Mouse (Mus musculus): Measurements from ENCODE around the gene Cpvl. TPM values are rescaled to one million over a fixed set of nuclear protein-coding genes. Genes with fewer than 3 reads are reported as not detected.

Cpvl gene
- total and polyA plus RNA-seq, 3 experiments: not detected

DNA sequence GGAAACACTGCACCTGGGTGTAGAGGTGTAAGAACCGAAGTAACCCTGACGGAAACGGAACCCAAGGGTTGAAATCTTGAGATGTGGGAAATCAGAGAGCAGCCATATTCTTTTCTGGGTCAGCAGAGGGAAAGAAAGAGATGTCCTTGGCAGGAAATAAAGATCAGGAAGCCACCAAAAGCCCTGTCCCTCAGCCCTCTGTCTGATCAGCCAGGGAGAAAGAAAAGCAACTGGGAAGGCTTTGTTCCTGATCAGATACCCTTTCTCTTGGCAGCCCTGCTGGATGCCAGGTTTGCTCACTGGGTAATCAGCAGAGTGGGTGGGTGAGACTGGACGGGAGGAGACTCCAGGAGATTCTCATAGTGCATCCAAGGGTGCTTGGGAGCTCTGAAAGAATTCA is 27.1 kb downstream of the Cpvl start:
- H3K27ac ChIP-seq (ENCODE audit: control insufficient read depth, low read depth, low read length): no peak overlapping the region
- DNase-seq (ENCODE audit: low read depth, low spot score): no peak
- H3K4me1 ChIP-seq (ENCODE audit: control insufficient read depth in 1 of 2, insufficient read depth in 2 of 2, low read length in 2 of 2): no peaks in the 10 kb centered on the region
- no peaks in the 10 kb centered on the region for H3K9me3 ChIP-seq (replicated peaks; ENCODE audit: insufficient read depth, low read length)
- H3K9ac ChIP-seq (ENCODE audit: control insufficient read depth, low read depth, low read length, poor library complexity, severe bottlenecking): no peak overlapping the region
- no peak for TF ChIP-seq RAD21 (IDR thresholded peaks at IDR 0.05; ENCODE audit: low read depth, low read length)
- TF ChIP-seq MAX (IDR thresholded peaks at IDR 0.05; ENCODE audit: low read length): no peak
- TF ChIP-seq EP300 (IDR thresholded peaks at IDR 0.05; ENCODE audit: low read depth in 1 of 2, low read length in 2 of 2): no peak
- TF ChIP-seq NRF1 (IDR thresholded peaks at IDR 0.05; ENCODE audit: insufficient read depth, low read depth, low read length, poor library complexity, severe bottlenecking): no peak
- TF ChIP-seq ZC3H11A (IDR thresholded peaks at IDR 0.05; ENCODE audit: low read depth, low read length): no peak
- no peak for TF ChIP-seq GATA1 (IDR thresholded peaks at IDR 0.05; ENCODE audit: low read depth, low read length)
- no peak for TF ChIP-seq USF2 (IDR thresholded peaks at IDR 0.05; ENCODE audit: borderline replicate concordance in 1 of 2, insufficient read depth in 1 of 2, low read depth in 1 of 2, low read length in 2 of 2)
- no peak for TF ChIP-seq ZMIZ1 (IDR thresholded peaks at IDR 0.05; ENCODE audit: low read depth, low read length)
- no peak for TF ChIP-seq TAL1 (IDR thresholded peaks at IDR 0.05; ENCODE audit: low read length)
- no peak for TF ChIP-seq SMC3 (IDR thresholded peaks at IDR 0.05; ENCODE audit: low read depth, low read length)
- no peak overlapping the region for H3K4me3 ChIP-seq (ENCODE audit: control insufficient read depth in 1 of 2, insufficient read depth in 1 of 2, low read depth in 2 of 2, low read length in 2 of 2)
- H3K79me2 ChIP-seq (ENCODE audit: control insufficient read depth, insufficient read depth, low read length, poor library complexity): no peaks in the 10 kb centered on the region
- no peaks in the 10 kb centered on the region for H3K36me3 ChIP-seq (ENCODE audit: control insufficient read depth in 1 of 2, insufficient read depth in 2 of 2, low read length in 2 of 2)
- H3K27me3 ChIP-seq (ENCODE audit: control insufficient read depth in 1 of 2, insufficient read depth in 2 of 2, low read length in 2 of 2): no peaks in the 10 kb centered on the region

DNA sequence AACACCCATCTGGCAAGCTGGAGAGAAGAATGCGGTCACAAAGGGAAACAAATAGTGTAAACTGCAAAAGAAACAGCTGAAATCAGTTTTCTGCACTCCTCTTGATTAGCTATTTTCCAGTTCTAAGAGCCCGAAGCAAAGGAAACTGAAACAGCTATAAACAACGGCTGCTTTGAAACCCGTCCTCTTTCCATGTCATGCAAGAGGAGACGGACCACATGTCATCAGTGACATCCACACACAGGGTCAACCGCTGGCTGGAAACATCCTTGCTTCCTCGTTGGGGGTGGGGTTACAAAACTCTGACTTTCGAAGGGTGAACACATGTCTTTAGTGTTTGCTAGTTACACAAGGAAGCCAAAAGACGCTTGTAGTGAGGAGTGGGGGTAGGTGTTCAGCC is 27.6 kb downstream of the Cpvl start:
- DNase-seq (ENCODE audit: low read depth, low spot score): no peak
- Histone ChIP-seq H3K27ac (ENCODE audit: control insufficient read depth, low read depth, low read length) (no peak overlapping the region), H3K4me3 (ENCODE audit: control insufficient read depth in 1 of 2, insufficient read depth in 1 of 2, low read depth in 2 of 2, low read length in 2 of 2) (no peak overlapping the region), H3K9me3 (replicated peaks; ENCODE audit: insufficient read depth, low read length) (no peaks in the 10 kb centered on the region), H3K4me1 (ENCODE audit: control insufficient read depth in 1 of 2, insufficient read depth in 2 of 2, low read length in 2 of 2) (no peaks in the 10 kb centered on the region), H3K9ac (ENCODE audit: control insufficient read depth, low read depth, low read length, poor library complexity, severe bottlenecking) (no peak overlapping the region), H3K79me2 (ENCODE audit: control insufficient read depth, insufficient read depth, low read length, poor library complexity) (no peaks in the 10 kb centered on the region), H3K36me3 (ENCODE audit: control insufficient read depth in 1 of 2, insufficient read depth in 2 of 2, low read length in 2 of 2) (no peaks in the 10 kb centered on the region), H3K27me3 (ENCODE audit: control insufficient read depth in 1 of 2, insufficient read depth in 2 of 2, low read length in 2 of 2) (no peaks in the 10 kb centered on the region)
- TF ChIP-seq RAD21 (IDR thresholded peaks at IDR 0.05; ENCODE audit: low read depth, low read length): no peak
- TF ChIP-seq MAZ (IDR thresholded peaks at IDR 0.05; ENCODE audit: low read depth, low read length): no peak
- no peak for TF ChIP-seq ZMIZ1 (IDR thresholded peaks at IDR 0.05; ENCODE audit: low read depth, low read length)
- TF ChIP-seq ZNF384 (IDR thresholded peaks at IDR 0.05; ENCODE audit: low read depth, low read length): no peak
- no peak for TF ChIP-seq CHD1 (IDR thresholded peaks at IDR 0.05; ENCODE audit: low read depth, low read length)
- no peak for TF ChIP-seq GATA1 (IDR thresholded peaks at IDR 0.05; ENCODE audit: low read depth, low read length)

DNA sequence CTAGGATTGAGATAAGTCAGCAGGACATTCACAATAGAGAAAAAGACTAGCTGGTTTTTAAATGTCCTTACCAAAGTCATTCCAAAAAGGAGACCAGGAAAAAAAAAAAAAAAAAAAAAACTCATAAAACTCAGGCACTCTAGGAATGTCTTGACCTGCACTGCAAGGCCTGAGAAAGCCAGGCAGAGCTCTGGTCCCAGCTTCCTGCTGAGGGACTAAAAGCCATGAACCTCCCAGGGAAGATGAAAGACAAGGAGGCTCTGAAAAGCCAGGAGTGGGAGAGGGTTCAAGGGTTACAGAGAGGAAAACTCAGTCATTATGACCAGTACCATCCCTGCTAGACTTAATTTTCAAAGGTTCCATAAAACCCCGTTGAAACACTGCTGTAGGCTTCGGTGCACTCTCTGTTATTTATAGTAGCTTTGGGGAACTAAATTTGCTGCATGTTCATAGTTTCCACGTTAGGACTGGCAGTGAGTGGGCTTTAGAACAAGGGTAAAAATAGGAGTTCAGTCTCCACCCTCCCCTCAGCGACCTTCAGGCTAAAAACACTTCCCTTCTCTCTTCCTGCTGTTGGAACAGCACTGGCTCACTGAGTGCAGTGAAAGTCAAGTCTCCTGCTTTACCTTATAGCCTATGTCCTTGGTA is 30.0 kb downstream of the Cpvl start:
- Histone ChIP-seq H3K9ac (ENCODE audit: control insufficient read depth, low read depth, low read length, poor library complexity, severe bottlenecking) (no peak overlapping the region), H3K36me3 (ENCODE audit: control insufficient read depth in 1 of 2, insufficient read depth in 2 of 2, low read length in 2 of 2) (no peaks in the 10 kb centered on the region), H3K27ac (ENCODE audit: control insufficient read depth, low read depth, low read length) (no peak overlapping the region), H3K9me3 (replicated peaks; ENCODE audit: insufficient read depth, low read length) (no peaks in the 10 kb centered on the region), H3K4me3 (ENCODE audit: control insufficient read depth in 1 of 2, insufficient read depth in 1 of 2, low read depth in 2 of 2, low read length in 2 of 2) (no peak overlapping the region), H3K79me2 (ENCODE audit: control insufficient read depth, insufficient read depth, low read length, poor library complexity) (no peaks in the 10 kb centered on the region), H3K27me3 (ENCODE audit: control insufficient read depth in 1 of 2, insufficient read depth in 2 of 2, low read length in 2 of 2) (no peaks in the 10 kb centered on the region), H3K4me1 (ENCODE audit: control insufficient read depth in 1 of 2, insufficient read depth in 2 of 2, low read length in 2 of 2) (no peaks in the 10 kb centered on the region)
- no peak for DNase-seq (ENCODE audit: low read depth, low spot score)
- TF ChIP-seq BHLHE40 (IDR thresholded peaks at IDR 0.05; ENCODE audit: borderline replicate concordance, low read depth, low read length) (no peak), JUND (IDR thresholded peaks at IDR 0.05; ENCODE audit: low read depth, low read length) (no peak), GABPA (IDR thresholded peaks at IDR 0.05; ENCODE audit: low read depth, low read length) (no peak), ZMIZ1 (IDR thresholded peaks at IDR 0.05; ENCODE audit: low read depth, low read length) (no peak), TCF12 (IDR thresholded peaks at IDR 0.05; ENCODE audit: low read depth, low read length) (no peak), MYC (IDR thresholded peaks at IDR 0.05; ENCODE audit: low read depth, low read length) (no peak), ELF1 (IDR thresholded peaks at IDR 0.05; ENCODE audit: low read depth, low read length) (no peak), SMC3 (IDR thresholded peaks at IDR 0.05; ENCODE audit: low read depth, low read length) (no peak), CTCF (IDR thresholded peaks at IDR 0.05 in 2 of 3, conservative IDR thresholded peaks at IDR 0.05 in 1 of 3; ENCODE audit: control insufficient read depth in 1 of 3, insufficient read depth in 1 of 3, low read depth in 2 of 3, low read length in 3 of 3, poor library complexity in 1 of 3, severe bottlenecking in 1 of 3) (no peak), E2F4 (IDR thresholded peaks at IDR 0.05; ENCODE audit: borderline replicate concordance, low read depth, low read length) (no peak), ETS1 (IDR thresholded peaks at IDR 0.05; ENCODE audit: low read depth, low read length) (no peak), MAZ (IDR thresholded peaks at IDR 0.05; ENCODE audit: low read depth, low read length) (no peak)

Data from MEL (cell line).